Comparison of ENCODE assay signal across 8 mouse cellular contexts in genomic region chr10:94034876-94035657, GRCm38 (mm10). TPM values are rescaled to one million over a fixed set of nuclear protein-coding genes. Genes with fewer than 3 reads are reported as not detected.
DNase-seq lines count a peak whose midpoint lies in the region; ATAC-seq lines count a peak whose summit lies in the region.

No protein-coding gene starts in this region.

- ATAC-seq in embryonic facial prominence, embryonic 12.5 days (ENCODE audit: insufficient number of reproducible peaks, insufficient read depth, low FRiP score, low TSS enrichment) = peak; percentile 84
- ATAC-seq in hematopoietic stem cell, adult 5-6 weeks (replicated peaks in 1 of 2; ENCODE audit: insufficient read depth in 1 of 2, low FRiP score in 2 of 2, low TSS enrichment in 1 of 2, low read depth in 1 of 2, poor library complexity in 2 of 2, severe bottlenecking in 2 of 2) = peak; percentile 48 to 56
- peak; percentile 75 for ATAC-seq in limb, embryonic 11.5 days (ENCODE audit: insufficient number of reproducible peaks, low FRiP score, low TSS enrichment, low read depth)
- peak; percentile 85 for ATAC-seq in stomach, embryonic 16.5 days (ENCODE audit: insufficient read depth, low FRiP score)

- no peaks in the 10 kb centered on the region for H3K9me3 ChIP-seq in heart, embryonic 10.5 days
- H3K9me3 ChIP-seq in embryonic facial prominence, embryonic 12.5 days = no peaks in the 10 kb centered on the region
- H3K9me3 ChIP-seq in limb, embryonic 11.5 days (ENCODE audit: control insufficient read depth, low read length) = no peaks in the 10 kb centered on the region
- H3K9me3 ChIP-seq in stomach, embryonic 16.5 days (replicated peaks; ENCODE audit: control insufficient read depth, low read length) = no peaks in the 10 kb centered on the region

- H3K4me2 ChIP-seq in embryonic facial prominence, embryonic 12.5 days (replicated peaks) = peak overlapping the region; percentile 72
- H3K4me2 ChIP-seq in limb, embryonic 11.5 days (ENCODE audit: low read depth, severe bottlenecking) = peak overlapping the region; percentile 60
- peak overlapping the region; percentile 80 for H3K4me2 ChIP-seq in stomach, embryonic 16.5 days (ENCODE audit: low read depth, low read length)

- H3K4me1 ChIP-seq in heart, embryonic 10.5 days = peaks cover 18% of the 10 kb centered on the region
- H3K4me1 ChIP-seq in embryonic facial prominence, embryonic 12.5 days = peaks cover 11% of the 10 kb centered on the region
- H3K4me1 ChIP-seq in limb, embryonic 11.5 days (ENCODE audit: control insufficient read depth, insufficient read depth, low read length) = peaks cover 2% of the 10 kb centered on the region; the same call in 1 of the 2 replicates
- peaks cover 11% of the 10 kb centered on the region for H3K4me1 ChIP-seq in stomach, embryonic 16.5 days (ENCODE audit: control insufficient read depth, insufficient read depth, low read length)

- peak overlapping the region; percentile 92 for H3K27ac ChIP-seq in heart, embryonic 10.5 days
- H3K27ac ChIP-seq in embryonic facial prominence, embryonic 12.5 days = no peak overlapping the region
- H3K27ac ChIP-seq in limb, embryonic 11.5 days (replicated peaks; ENCODE audit: low read depth, low read length) = no peak overlapping the region
- peak overlapping the region; percentile 74 for H3K27ac ChIP-seq in stomach, embryonic 16.5 days (ENCODE audit: low read length)

- WGBS in heart, embryonic 10.5 days = 1% methylated on average over 30 of the region's 30 CpGs
- 1% methylated on average over 30 of the region's 30 CpGs for WGBS in embryonic facial prominence, embryonic 12.5 days
- WGBS in limb, embryonic 11.5 days = 3% methylated on average over 30 of the region's 30 CpGs
- WGBS in stomach, embryonic 16.5 days = 1% methylated on average over 30 of the region's 30 CpGs

- no peak for DNase-seq in heart, embryonic 10.5 days (ENCODE audit: low spot score)
- no peak for DNase-seq in heart, adult 8-10 months (ENCODE audit: low spot score)
- DNase-seq in NIH3T3 (ENCODE audit: low read depth) = peak; percentile 63
- peak; percentile 81 for DNase-seq in limb, embryonic 11.5 days (ENCODE audit: low spot score)
- peak; percentile 30 for DNase-seq in mesoderm, embryonic 11.5 days (ENCODE audit: low read depth, low spot score)

- H3K27me3 ChIP-seq in heart, embryonic 10.5 days (ENCODE audit: insufficient read depth, poor library complexity, severe bottlenecking) = no peaks in the 10 kb centered on the region
- no peaks in the 10 kb centered on the region for H3K27me3 ChIP-seq in embryonic facial prominence, embryonic 12.5 days
- H3K27me3 ChIP-seq in limb, embryonic 11.5 days (ENCODE audit: control insufficient read depth, insufficient read depth, low read length) = no peaks in the 10 kb centered on the region
- no peaks in the 10 kb centered on the region for H3K27me3 ChIP-seq in stomach, embryonic 16.5 days (ENCODE audit: control insufficient read depth, insufficient read depth, low read length)

- H3K36me3 ChIP-seq in heart, embryonic 10.5 days = peaks cover 8% of the 10 kb centered on the region; the same call in 1 of the 2 replicates
- H3K36me3 ChIP-seq in embryonic facial prominence, embryonic 12.5 days = 0 out of 2 replicates have a peak, but pooled peaks cover 4% of the 10 kb centered on the region
- no peaks in the 10 kb centered on the region for H3K36me3 ChIP-seq in limb, embryonic 11.5 days (ENCODE audit: control insufficient read depth, insufficient read depth, low read length)
- no peaks in the 10 kb centered on the region for H3K36me3 ChIP-seq in stomach, embryonic 16.5 days (ENCODE audit: control insufficient read depth, insufficient read depth, low read length)

- H3K9ac ChIP-seq in embryonic facial prominence, embryonic 12.5 days = peak overlapping the region; percentile 61
- H3K9ac ChIP-seq in limb, embryonic 11.5 days (ENCODE audit: low read length) = peak overlapping the region; percentile 82
- peak overlapping the region; percentile 94 for H3K9ac ChIP-seq in stomach, embryonic 16.5 days (ENCODE audit: low read length)

- H3K4me3 ChIP-seq in heart, embryonic 10.5 days = peak overlapping the region; percentile 92
- peak overlapping the region; percentile 86 for H3K4me3 ChIP-seq in embryonic facial prominence, embryonic 12.5 days
- H3K4me3 ChIP-seq in limb, embryonic 11.5 days (ENCODE audit: low read depth, low read length) = peak overlapping the region; percentile 85
- H3K4me3 ChIP-seq in stomach, embryonic 16.5 days (replicated peaks; ENCODE audit: low read length) = peak overlapping the region; percentile 86

RNA-seq across cellular contexts. Expression of gene Vezt, which starts 0.6 kb away (rescaled TPM):
- polyA plus RNA-seq in heart, embryonic 10.5 days (2016; fragmentation: Nextera tagmentation; extraction: Ambion mirVana) = 20.6 and 26.3 TPM in 2 replicates
- total RNA-seq in heart, adult 8-10 months (2022) = 10 to 100 TPM; 38.7 to 42.8 (median 41.4) TPM
- polyA plus RNA-seq in embryonic facial prominence, embryonic 12.5 days (2016; fragmentation: Nextera tagmentation; extraction: Ambion mirVana) = 35.8 and 37.6 TPM in 2 replicates
- total RNA-seq in hematopoietic stem cell, adult 5-6 weeks (2017) = 7.4 and 17.1 TPM in 2 replicates
- 25.5 and 32.3 TPM in 2 replicates for polyA plus RNA-seq in limb, embryonic 11.5 days (2014; fragmentation: Nextera tagmentation; extraction: Ambion mirVana)
- 26.4 and 27.4 TPM in 2 replicates for polyA plus RNA-seq in stomach, embryonic 16.5 days (2015; fragmentation: Nextera tagmentation; extraction: Ambion mirVana)

RNA-seq across cellular contexts. Expression of gene Fgd6, which starts 0.7 kb away (rescaled TPM):
- 2.9 and 4.5 TPM in 2 replicates for polyA plus RNA-seq in heart, embryonic 10.5 days (2016; fragmentation: Nextera tagmentation; extraction: Ambion mirVana)
- 1 to 10 TPM; 5.4 to 6.2 (median 5.7) TPM for total RNA-seq in heart, adult 8-10 months (2022)
- polyA plus RNA-seq in embryonic facial prominence, embryonic 12.5 days (2016; fragmentation: Nextera tagmentation; extraction: Ambion mirVana) = 4.0 and 4.3 TPM in 2 replicates
- 0.65 and 0.75 TPM in 2 replicates for total RNA-seq in hematopoietic stem cell, adult 5-6 weeks (2017)
- 6.5 and 7.2 TPM in 2 replicates for polyA plus RNA-seq in limb, embryonic 11.5 days (2014; fragmentation: Nextera tagmentation; extraction: Ambion mirVana)
- 3.7 and 3.9 TPM in 2 replicates for polyA plus RNA-seq in stomach, embryonic 16.5 days (2015; fragmentation: Nextera tagmentation; extraction: Ambion mirVana)

Comparison
In these comparisons a context has a peak if more than half of its experiments do, and no peak if none do; other contexts are left out.
1. DNase-seq: peak in NIH3T3 (single experiment), limb, embryonic 11.5 days (single experiment) and mesoderm, embryonic 11.5 days (single experiment); none in heart, embryonic 10.5 days (single experiment) and heart, adult 8-10 months (single experiment).
2. H3K27ac ChIP-seq: peak in heart, embryonic 10.5 days (single experiment) and stomach, embryonic 16.5 days (single experiment); none in embryonic facial prominence, embryonic 12.5 days (single experiment) and limb, embryonic 11.5 days (single experiment).
3. Peak in every context shown above with its lines, with median percentiles within 50 percentile points of each other: H3K4me3 ChIP-seq, ATAC-seq, H3K4me2 ChIP-seq and H3K9ac ChIP-seq.